Mouse (Mus musculus) olfactory bulb, adult 2 months (tissue): ENCODE results near the gene Pdlim7.

Experiments used
- CTCF ChIP-seq: fragments of 200-500 bp; IDR thresholded peaks from 2 replicates; pipeline ENCODE4 v1.5.1; 2012; ENCODE audit warnings: low read depth, mild to moderate bottlenecking, low read length, moderate library complexity; ENCODE audit not compliant: insufficient read depth
- POLR2A ChIP-seq: fragments of 200-500 bp; IDR thresholded peaks from 2 replicates; pipeline ENCODE4 v1.6.1; 2012; ENCODE audit warnings: mild to moderate bottlenecking, low read depth, low read length, moderate library complexity; ENCODE audit not compliant: insufficient read depth

GRCm38 (mm10) chr13:55525733-55526553 lies 12.5 kb upstream of the Pdlim7 start:
- no peak for TF ChIP-seq CTCF
- no peak for TF ChIP-seq POLR2A
